Mouse (Mus musculus): ENCODE measurements at regions not wholly inside any gene's neighbourhood (a gene's known extent, or its start where the extent isn't known, plus 50 kb on each side); places are given as distances from the start of the nearest gene placed in this dataset.

DNA sequence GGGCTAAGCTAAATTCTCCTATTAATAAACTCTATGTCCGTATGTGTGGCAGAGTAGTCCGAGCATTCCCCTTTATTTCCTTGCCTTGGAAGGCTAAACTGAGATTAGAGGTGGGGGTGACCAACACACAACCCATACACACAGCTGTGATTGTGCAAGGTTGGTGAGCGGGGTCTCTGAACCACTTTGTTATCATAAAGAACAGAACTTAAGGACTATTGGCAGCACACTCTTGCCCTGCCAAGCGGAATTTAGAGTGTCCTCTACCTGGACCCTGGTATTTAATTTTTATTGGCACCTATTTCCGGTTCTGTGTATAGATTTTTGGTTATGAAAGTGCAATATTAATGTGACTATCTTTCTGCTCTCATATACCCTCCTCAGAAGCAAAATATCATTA, 109.7 kb upstream of the Six2 start:
- ATAC-seq (ENCODE audit: low FRiP score, low read depth), result no peak
- Histone ChIP-seq H3K27ac (replicated peaks) (no peak overlapping the region), H3K4me3 (no peak overlapping the region), H3K9ac (replicated peaks) (no peak overlapping the region), H3K9me3 (no peaks in the 10 kb centered on the region), H3K27me3 (peaks cover 80% of the 10 kb centered on the region), H3K36me3 (no peaks in the 10 kb centered on the region), H3K4me1 (peaks cover 21% of the 10 kb centered on the region), H3K4me2 (replicated peaks) (no peak overlapping the region)
- 61% methylated on average over 5 of the region's 5 CpGs for WGBS

DNA sequence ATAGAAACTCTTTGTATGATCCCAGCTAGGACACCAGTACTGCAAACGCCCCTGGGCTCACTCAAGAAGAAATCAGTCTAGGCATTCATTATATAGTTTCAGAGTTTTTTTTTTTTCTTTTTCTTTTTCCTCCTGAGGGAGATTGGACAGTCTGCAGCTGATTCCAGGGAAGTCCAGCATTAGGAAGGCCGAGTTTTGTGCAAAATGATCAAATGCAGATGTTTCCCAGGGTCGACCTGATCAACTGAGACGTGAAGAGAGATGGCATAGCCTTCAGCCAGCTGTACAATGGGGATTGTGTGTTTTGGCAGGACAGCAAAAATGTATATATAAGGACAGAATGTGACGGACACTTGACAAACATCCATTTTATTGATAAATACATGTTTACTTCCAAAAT, 107.7 kb upstream of the Six2 start:
- H3K9me3 ChIP-seq, result no peaks in the 10 kb centered on the region
- no peak overlapping the region for H3K27ac ChIP-seq (replicated peaks)
- no peak overlapping the region for H3K4me3 ChIP-seq
- H3K36me3 ChIP-seq, result no peaks in the 10 kb centered on the region
- H3K9ac ChIP-seq (replicated peaks), result no peak overlapping the region
- 65% methylated on average over 5 of the region's 5 CpGs for WGBS
- ATAC-seq (ENCODE audit: low FRiP score, low read depth), result no peak
- H3K4me2 ChIP-seq (replicated peaks), result no peak overlapping the region
- peaks cover 74% of the 10 kb centered on the region for H3K27me3 ChIP-seq
- H3K4me1 ChIP-seq, result peaks cover 20% of the 10 kb centered on the region

DNA sequence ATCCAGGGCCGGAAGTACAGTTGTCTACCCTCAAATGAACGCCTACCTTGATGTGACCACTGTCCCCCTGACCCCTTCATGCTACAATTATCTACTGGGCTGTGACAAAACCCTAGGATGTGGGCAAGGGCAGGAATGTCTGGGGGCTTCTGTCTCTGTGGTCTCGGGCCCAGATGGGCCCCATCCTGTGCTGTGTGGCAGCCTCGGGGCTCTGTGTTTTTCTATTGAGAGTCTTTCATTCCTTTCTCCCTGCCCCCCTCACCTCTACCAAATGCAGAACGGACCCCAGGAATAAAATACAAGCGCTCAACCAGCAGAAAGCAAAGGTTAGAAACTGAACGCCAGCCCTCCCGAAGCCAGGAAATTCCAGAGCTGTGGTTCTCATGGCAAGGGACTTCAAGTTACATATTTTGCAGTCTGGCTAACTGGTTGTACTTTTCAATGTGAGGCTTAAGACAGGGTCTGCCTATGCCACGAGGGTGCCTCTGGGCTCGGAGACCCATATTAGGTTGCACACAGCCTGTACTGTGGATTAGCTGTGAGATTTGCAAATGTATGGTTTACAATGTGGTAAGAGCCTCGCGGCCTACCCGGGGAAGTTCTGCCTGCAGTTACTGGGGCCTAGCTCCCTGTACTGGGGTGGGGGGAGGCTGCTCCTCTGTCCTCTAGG, 97.7 kb upstream of the Six2 start:
- Histone ChIP-seq H3K27ac (replicated peaks) (no peak overlapping the region), H3K4me1 (peaks cover 6% of the 10 kb centered on the region; the same call in 1 of the 2 replicates), H3K9me3 (no peaks in the 10 kb centered on the region), H3K4me3 (no peak overlapping the region), H3K4me2 (replicated peaks) (no peak overlapping the region), H3K9ac (replicated peaks) (no peak overlapping the region), H3K27me3 (peaks cover 10% of the 10 kb centered on the region; the same call in 1 of the 2 replicates), H3K36me3 (no peaks in the 10 kb centered on the region)
- 35% methylated on average over 13 of the region's 13 CpGs for WGBS
- ATAC-seq (ENCODE audit: low FRiP score, low read depth), result no peak

DNA sequence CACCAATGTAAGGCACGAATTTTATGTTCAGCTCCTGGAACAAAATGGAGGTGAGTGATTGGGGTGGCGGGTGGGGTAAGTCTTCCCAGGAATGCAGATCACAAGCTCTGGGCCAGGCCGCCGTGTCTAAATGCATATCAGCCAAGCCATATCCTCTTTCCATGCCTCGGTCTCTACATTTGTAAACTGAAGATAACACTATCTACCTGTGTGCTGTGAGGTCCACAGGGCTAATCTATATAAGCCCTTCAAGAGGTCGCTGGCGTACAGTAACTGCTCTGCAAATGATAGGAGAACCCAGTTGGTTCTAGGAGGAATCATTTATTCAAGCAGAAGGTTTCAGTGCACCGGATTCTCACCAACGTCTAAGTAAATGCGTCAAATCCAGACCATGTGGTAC, 92.4 kb upstream of the Six2 start:
- Histone ChIP-seq H3K27ac (replicated peaks) (no peak overlapping the region), H3K36me3 (no peaks in the 10 kb centered on the region), H3K9me3 (no peaks in the 10 kb centered on the region), H3K27me3 (peaks cover 31% of the 10 kb centered on the region), H3K9ac (replicated peaks) (no peak overlapping the region), H3K4me2 (replicated peaks) (no peak overlapping the region), H3K4me1 (peaks cover 7% of the 10 kb centered on the region; the same call in 1 of the 2 replicates), H3K4me3 (no peak overlapping the region)
- 94% methylated on average over 10 of the region's 10 CpGs for WGBS
- no peak for ATAC-seq (ENCODE audit: low FRiP score, low read depth)

DNA sequence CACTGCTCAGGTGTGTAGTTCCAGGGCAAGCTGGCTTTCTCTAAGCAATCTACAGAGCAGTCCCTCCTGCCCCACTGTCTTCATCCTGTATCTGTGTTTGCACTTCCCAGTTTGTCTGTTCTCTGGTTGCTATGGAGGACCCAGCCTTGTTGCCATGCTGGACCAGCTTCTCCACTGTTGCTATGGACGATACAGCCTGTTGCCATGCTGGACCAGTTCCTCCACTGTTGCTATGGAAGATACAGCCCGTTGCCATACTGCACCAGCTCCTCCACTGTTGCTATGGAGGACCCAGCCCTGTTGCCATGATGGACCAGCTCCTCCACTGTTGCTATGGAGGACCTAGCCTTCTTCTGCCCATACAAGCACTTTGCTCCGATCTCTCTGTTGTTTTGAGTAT, 88.8 kb upstream of the Six2 start:
- Histone ChIP-seq H3K4me2 (replicated peaks) (no peak overlapping the region), H3K9me3 (no peaks in the 10 kb centered on the region), H3K36me3 (no peaks in the 10 kb centered on the region), H3K4me1 (peaks cover 6% of the 10 kb centered on the region; the same call in 1 of the 2 replicates), H3K9ac (replicated peaks) (no peak overlapping the region), H3K27me3 (peaks cover 31% of the 10 kb centered on the region), H3K4me3 (no peak overlapping the region), H3K27ac (replicated peaks) (no peak overlapping the region)
- peak; percentile 62; the same call in 1 of the 2 replicates for ATAC-seq (ENCODE audit: low FRiP score, low read depth)
- WGBS, result 60% methylated on average over 3 of the region's 3 CpGs

DNA sequence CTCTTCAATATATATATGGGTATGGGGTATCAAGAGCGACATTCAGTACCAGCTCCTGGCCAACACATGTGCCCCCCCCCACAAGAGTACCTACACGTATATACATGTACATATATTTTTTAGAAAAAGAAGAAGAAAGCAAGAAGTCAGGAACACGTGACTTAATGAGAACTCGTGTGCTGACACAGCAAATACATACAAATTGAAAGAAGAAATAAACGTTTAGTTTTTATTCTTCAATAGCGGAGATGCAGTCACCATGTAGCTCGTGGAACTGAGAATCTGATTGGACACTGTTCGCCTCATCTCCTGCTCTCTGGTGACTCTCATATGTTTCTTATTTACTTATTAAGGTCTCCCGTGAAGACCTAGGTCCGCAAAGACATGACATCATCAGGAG, 80.3 kb upstream of the Six2 start:
- Histone ChIP-seq H3K27me3 (no peaks in the 10 kb centered on the region), H3K4me3 (no peak overlapping the region), H3K4me1 (peaks cover 8% of the 10 kb centered on the region; the same call in 1 of the 2 replicates), H3K9me3 (no peaks in the 10 kb centered on the region), H3K4me2 (replicated peaks) (no peak overlapping the region), H3K27ac (replicated peaks) (no peak overlapping the region), H3K9ac (replicated peaks) (no peak overlapping the region), H3K36me3 (no peaks in the 10 kb centered on the region)
- WGBS, result 86% methylated on average over 10 of the region's 10 CpGs
- ATAC-seq (ENCODE audit: low FRiP score, low read depth), result no peak

DNA sequence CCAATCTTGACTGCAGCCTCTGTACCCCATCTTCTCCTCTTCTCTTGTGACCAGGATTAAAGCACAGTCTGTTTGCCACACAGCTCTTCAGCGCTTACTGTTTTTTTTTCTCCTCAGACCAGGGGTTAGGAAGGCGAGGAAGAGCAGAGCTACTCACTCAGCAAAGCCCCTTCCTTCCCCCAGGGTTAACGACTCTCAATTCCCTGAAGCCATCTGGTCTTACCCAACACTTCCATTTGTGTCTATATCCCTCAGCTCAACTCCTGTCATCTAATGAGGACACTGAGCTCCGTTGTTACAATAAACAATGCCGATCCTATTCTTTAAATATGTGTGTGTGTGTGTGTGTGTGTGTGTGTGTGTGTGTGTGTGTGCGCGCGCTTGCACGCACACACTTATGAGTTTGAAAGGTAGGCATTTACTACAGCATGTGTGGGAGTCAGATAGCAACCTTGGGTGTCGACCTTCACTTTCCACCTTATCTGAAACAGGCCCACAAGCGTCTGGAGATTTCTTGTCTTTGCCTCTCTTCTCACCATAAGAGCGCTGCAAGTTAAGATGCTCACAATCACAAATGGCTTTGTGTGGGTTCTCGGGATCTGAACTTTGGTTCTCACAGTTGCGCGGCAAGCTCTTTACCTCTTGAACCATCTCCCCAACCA, 79.3 kb upstream of the Six2 start:
- WGBS, result 78% methylated on average over 15 of the region's 15 CpGs
- no peak overlapping the region for H3K4me3 ChIP-seq
- no peak overlapping the region for H3K27ac ChIP-seq (replicated peaks)
- peaks cover under 1% of the 10 kb centered on the region; the same call in 1 of the 2 replicates for H3K9me3 ChIP-seq
- no peaks in the 10 kb centered on the region for H3K36me3 ChIP-seq
- ATAC-seq (ENCODE audit: low FRiP score, low read depth), result no peak
- H3K4me2 ChIP-seq (replicated peaks), result no peak overlapping the region
- no peaks in the 10 kb centered on the region for H3K27me3 ChIP-seq
- H3K4me1 ChIP-seq, result peaks cover 8% of the 10 kb centered on the region; the same call in 1 of the 2 replicates
- H3K9ac ChIP-seq (replicated peaks), result no peak overlapping the region

DNA sequence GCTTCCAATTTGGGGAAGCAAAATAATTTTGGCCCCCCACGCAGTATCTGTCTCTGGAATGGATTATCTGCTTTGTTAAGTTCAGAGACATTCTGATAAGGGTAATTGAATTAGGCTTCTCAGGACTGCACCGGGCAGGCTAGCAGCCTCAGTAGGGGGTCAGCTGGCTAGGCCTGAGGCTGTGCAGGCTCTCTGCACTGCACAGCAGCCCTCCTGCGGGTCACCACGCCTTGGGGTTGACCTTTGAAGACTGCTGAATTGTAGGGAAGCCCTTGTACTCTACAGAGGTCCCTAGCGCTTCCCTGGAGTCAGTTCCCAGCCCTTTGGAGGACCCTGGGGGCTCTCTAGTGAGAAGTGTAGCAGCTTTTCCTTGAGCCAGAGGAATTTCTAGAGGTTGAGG, 78.5 kb upstream of the Six2 start:
- H3K36me3 ChIP-seq, result no peaks in the 10 kb centered on the region
- H3K9ac ChIP-seq (replicated peaks), result no peak overlapping the region
- ATAC-seq (ENCODE audit: low FRiP score, low read depth), result no peak
- H3K4me2 ChIP-seq (replicated peaks), result no peak overlapping the region
- H3K27ac ChIP-seq (replicated peaks), result no peak overlapping the region
- H3K4me3 ChIP-seq, result no peak overlapping the region
- no peaks in the 10 kb centered on the region for H3K27me3 ChIP-seq
- H3K4me1 ChIP-seq, result peaks cover 8% of the 10 kb centered on the region; the same call in 1 of the 2 replicates
- 5% methylated on average over 5 of the region's 5 CpGs for WGBS
- peaks cover 3% of the 10 kb centered on the region; the same call in 1 of the 2 replicates for H3K9me3 ChIP-seq

DNA sequence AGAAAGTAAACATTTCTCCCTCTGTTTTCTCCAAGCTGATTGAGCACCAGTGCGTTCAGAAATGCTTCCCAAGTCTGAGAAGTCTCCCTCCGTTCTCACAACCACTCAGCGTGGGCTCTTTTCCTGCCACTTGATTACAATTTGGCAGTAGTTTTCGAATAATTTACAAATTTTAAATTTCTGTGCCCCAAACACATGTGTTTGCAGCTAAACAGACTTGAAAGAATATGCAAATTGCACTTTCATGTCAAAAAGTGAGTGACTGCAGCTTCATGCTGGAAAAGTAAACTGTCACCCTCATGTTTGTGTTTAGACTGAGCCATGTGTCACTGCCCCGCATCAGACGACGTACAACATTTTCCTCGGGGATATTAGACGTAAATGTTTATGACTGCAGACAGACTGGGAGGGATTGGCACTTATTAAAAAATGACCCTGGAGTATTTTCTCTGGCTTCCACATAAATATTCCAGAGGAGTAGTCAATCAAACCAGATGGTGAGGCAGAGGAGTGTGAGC, 70.6 kb upstream of the Six2 start:
- no peaks in the 10 kb centered on the region for H3K36me3 ChIP-seq
- no peak for ATAC-seq (ENCODE audit: low FRiP score, low read depth)
- WGBS, result 76% methylated on average over 9 of the region's 9 CpGs
- H3K9me3 ChIP-seq, result peaks cover 3% of the 10 kb centered on the region; the same call in 1 of the 2 replicates
- H3K9ac ChIP-seq (replicated peaks), result no peak overlapping the region
- no peak overlapping the region for H3K4me3 ChIP-seq
- peaks cover under 1% of the 10 kb centered on the region; the same call in 1 of the 2 replicates for H3K27me3 ChIP-seq
- H3K4me1 ChIP-seq, result no peaks in the 10 kb centered on the region
- H3K27ac ChIP-seq (replicated peaks), result no peak overlapping the region
- H3K4me2 ChIP-seq (replicated peaks), result no peak overlapping the region

DNA sequence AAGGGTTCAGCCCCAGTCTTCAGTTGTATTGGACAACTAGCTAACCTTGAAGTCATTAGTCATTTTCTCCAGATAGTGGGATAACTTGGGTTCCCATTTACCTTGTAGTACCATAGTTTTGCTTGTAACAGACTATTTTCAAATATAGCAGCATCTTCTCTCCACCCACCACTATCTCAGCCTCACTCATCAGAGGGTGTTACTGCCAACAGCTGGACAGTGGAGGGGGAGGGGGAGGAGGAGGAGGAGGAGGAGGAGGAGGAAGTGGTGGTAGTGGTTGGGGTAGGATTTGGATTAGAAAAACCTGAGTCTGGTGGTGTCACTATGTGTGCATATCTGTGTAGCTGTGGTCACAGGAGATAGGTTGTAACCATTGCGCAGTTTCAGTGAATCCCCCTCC, 69.6 kb upstream of the Six2 start:
- no peak for ATAC-seq (ENCODE audit: low FRiP score, low read depth)
- no peak overlapping the region for H3K4me2 ChIP-seq (replicated peaks)
- 89% methylated on average over 1 of the region's 1 CpGs for WGBS
- no peak overlapping the region for H3K4me3 ChIP-seq
- peaks cover 4% of the 10 kb centered on the region for H3K27me3 ChIP-seq
- no peaks in the 10 kb centered on the region for H3K4me1 ChIP-seq
- H3K9me3 ChIP-seq, result peaks cover 6% of the 10 kb centered on the region; the same call in 1 of the 2 replicates
- no peaks in the 10 kb centered on the region for H3K36me3 ChIP-seq
- H3K9ac ChIP-seq (replicated peaks), result no peak overlapping the region
- no peak overlapping the region for H3K27ac ChIP-seq (replicated peaks)

DNA sequence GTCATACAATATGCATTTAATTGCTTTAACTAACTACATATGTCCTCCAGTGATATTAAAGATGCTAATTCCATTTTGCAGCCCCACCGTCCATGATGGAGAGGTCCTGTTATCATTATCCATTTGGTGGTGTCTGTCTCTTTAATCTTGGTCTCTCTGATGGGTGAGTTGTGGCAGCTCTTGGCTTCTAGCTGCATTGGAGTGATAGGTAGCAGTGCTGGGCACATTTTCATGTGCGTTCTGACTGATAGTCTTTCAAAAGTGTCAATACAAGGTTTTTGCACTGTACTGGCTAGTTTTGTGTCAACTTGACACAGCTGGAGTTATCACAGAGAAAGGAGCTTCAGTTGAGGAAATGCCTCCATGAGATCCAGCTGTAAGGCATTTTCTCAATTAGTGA, 67.5 kb upstream of the Six2 start:
- Histone ChIP-seq H3K27ac (replicated peaks) (no peak overlapping the region), H3K27me3 (peaks cover 14% of the 10 kb centered on the region), H3K4me3 (no peak overlapping the region), H3K4me1 (no peaks in the 10 kb centered on the region), H3K4me2 (replicated peaks) (no peak overlapping the region), H3K36me3 (no peaks in the 10 kb centered on the region), H3K9ac (replicated peaks) (no peak overlapping the region), H3K9me3 (0 out of 2 replicates have a peak, but pooled peaks cover 3% of the 10 kb centered on the region)
- 84% methylated on average over 2 of the region's 2 CpGs for WGBS
- no peak for ATAC-seq (ENCODE audit: low FRiP score, low read depth)

DNA sequence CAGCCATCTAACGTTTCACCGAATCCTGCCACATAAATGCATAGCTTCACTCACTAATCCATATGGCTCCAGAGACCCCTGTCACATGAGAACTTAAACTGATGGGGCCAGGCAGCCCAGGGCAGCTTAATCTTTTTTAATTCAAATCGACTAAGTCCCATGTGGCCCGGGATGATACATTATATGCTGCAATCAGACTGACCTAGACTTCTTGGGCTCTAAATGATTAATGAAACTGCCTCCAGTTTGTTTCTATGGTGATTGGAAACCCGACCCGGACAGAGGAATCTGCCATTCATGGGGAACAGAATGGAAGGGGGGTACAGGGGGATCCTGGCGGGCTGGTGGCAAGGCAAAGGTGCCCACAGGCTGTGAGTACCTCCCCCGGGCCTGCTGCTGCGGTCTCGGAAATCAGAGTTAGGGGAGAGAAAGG, 60.6 kb upstream of the Six2 start:
- H3K27ac ChIP-seq (replicated peaks), result peak overlapping the region; percentile 20; the same call in 1 of the 2 replicates
- peak overlapping the region; percentile 46 for H3K4me2 ChIP-seq (replicated peaks)
- 0 out of 2 replicates have a peak, but pooled peaks cover 3% of the 10 kb centered on the region for H3K9me3 ChIP-seq
- 7% methylated on average over 10 of the region's 10 CpGs for WGBS
- H3K4me1 ChIP-seq, result peaks cover 11% of the 10 kb centered on the region
- peak; percentile 91 for ATAC-seq (ENCODE audit: low FRiP score, low read depth)
- H3K36me3 ChIP-seq, result no peaks in the 10 kb centered on the region
- H3K27me3 ChIP-seq, result peaks cover 46% of the 10 kb centered on the region
- no peak overlapping the region for H3K4me3 ChIP-seq
- H3K9ac ChIP-seq (replicated peaks), result no peak overlapping the region
